Mouse (Mus musculus) cerebellum, adult 2 months (tissue): ENCODE measurements around the gene Rasa3.

Source experiments
- CTCF ChIP-seq: fragments of 200-500 bp; IDR thresholded peaks from 2 replicates; pipeline ENCODE4 v1.5.1; 2011; ENCODE audit warnings: low read depth, mild to moderate bottlenecking, control low read depth, low read length, moderate library complexity, borderline replicate concordance; ENCODE audit not compliant: insufficient read depth
- POLR2A ChIP-seq: fragments of 200-500 bp; IDR thresholded peaks from 2 replicates; pipeline ENCODE4 v1.6.1; 2011; ENCODE audit warnings: low read length, control low read depth, borderline replicate concordance; ENCODE audit not compliant: insufficient read depth

DNA sequence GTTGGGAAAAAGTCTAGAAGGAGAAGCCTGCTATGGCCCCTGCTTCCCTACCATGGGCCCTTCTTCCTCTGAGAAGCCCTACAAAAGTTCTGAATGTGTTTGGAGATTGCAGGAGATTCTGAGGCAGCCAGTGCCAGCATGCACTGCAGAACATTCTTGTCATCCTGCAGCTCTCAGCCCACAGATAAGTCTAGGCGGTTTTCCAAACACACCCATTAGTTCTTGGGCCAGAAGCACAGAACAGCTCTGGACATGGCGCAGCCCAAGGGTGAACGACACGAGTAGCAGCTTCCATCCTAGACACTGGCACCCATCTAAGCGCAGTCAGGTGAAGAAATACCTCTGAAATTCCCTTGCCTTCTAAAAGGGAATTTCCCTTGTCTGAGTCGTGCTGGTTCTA lies 44.3 kb downstream of the Rasa3 start:
- no peak for TF ChIP-seq CTCF
- no peak for TF ChIP-seq POLR2A
